Mouse (Mus musculus): Measurements from ENCODE around the gene Vps45. TPM values are rescaled to one million over a fixed set of nuclear protein-coding genes. Genes with fewer than 3 reads are reported as not detected.
"Not testable (repeated sequence)": the region's sequence is repeated elsewhere in the genome, so short reads cannot be mapped to it uniquely, and the experiment has no call there.

The Vps45 gene
- total RNA-seq, 2 experiments from 2014 or later, result 31.7 to 35.0 TPM

GRCm38 (mm10) chr3:95972251-95972872 is 85.9 kb downstream of the Vps45 start:
- no peak for DNase-seq

GRCm38 (mm10) chr3:95970661-95971060 is 87.6 kb downstream of the Vps45 start:
- DNase-seq, result not testable (repeated sequence)

- DNase-seq, result no peak
Observed at GRCm38 (mm10) chr3:95969277-95969676, 89.0 kb downstream of the Vps45 start.

- no peak for DNase-seq
Observed at GRCm38 (mm10) chr3:95965518-95966451, 92.5 kb downstream of the Vps45 start.

- peak; percentile 32 for DNase-seq
Observed at GRCm38 (mm10) chr3:95963681-95964080, 94.6 kb downstream of the Vps45 start.

- no peak for DNase-seq
Observed at GRCm38 (mm10) chr3:95963230-95963629, 95.0 kb downstream of the Vps45 start.

GRCm38 (mm10) chr3:95962182-95962581 is 96.1 kb downstream of the Vps45 start:
- not testable (repeated sequence) for DNase-seq

GRCm38 (mm10) chr3:95959807-95960206 is 98.5 kb downstream of the Vps45 start:
- no peak for DNase-seq

- DNase-seq, result peak; percentile 26
Observed at GRCm38 (mm10) chr3:95959082-95959481, 99.2 kb downstream of the Vps45 start.

- DNase-seq, result peak; percentile 58
Observed at GRCm38 (mm10) chr3:95957359-95958148, 100.7 kb downstream of the Vps45 start.

GRCm38 (mm10) chr3:95955318-95955717 is 102.9 kb downstream of the Vps45 start:
- DNase-seq, result no peak

GRCm38 (mm10) chr3:95954648-95955173 is 103.6 kb downstream of the Vps45 start:
- DNase-seq, result not testable (repeated sequence)

GRCm38 (mm10) chr3:95953522-95953921 is 104.7 kb downstream of the Vps45 start:
- DNase-seq, result no peak

- DNase-seq, result no peak
Observed at GRCm38 (mm10) chr3:95953023-95953422, 105.2 kb downstream of the Vps45 start.

GRCm38 (mm10) chr3:95951566-95951965 is 106.7 kb downstream of the Vps45 start:
- not testable (repeated sequence) for DNase-seq

- DNase-seq, result peak; percentile 94
Observed at GRCm38 (mm10) chr3:95950763-95951551, 107.3 kb downstream of the Vps45 start.

Other genes with a start within 250 kb of the Vps45 start
- 10 to 100 TPM; 43.9 to 50.6 TPM for gene Rprd2, start 239.6 kb downstream of the Vps45 start, total RNA-seq (2021)
- gene Prpf3, start 202.6 kb downstream of the Vps45 start, total RNA-seq (2021), result 10 to 100 TPM; 25.1 to 26.7 TPM
- 100 to 1,000 TPM; 270 to 288 TPM for gene Mrps21, start 186.9 kb downstream of the Vps45 start, total RNA-seq (2021)
- 1 to 10 TPM; 1.9 to 4.9 TPM for gene Ciart, start 176.2 kb downstream of the Vps45 start, total RNA-seq (2021)
- 10 to 100 TPM; 27.7 to 38.8 TPM for gene BC028528, start 166.5 kb downstream of the Vps45 start, total RNA-seq (2021)
- 100 to 1,000 TPM; 167 to 171 TPM for gene Aph1a, start 164.5 kb downstream of the Vps45 start, total RNA-seq (2021)
- gene Car14, start 153.8 kb downstream of the Vps45 start, total RNA-seq (2021), result 10 to 100 TPM; 13.6 to 18.5 TPM
- gene Anp32e, start 129.2 kb downstream of the Vps45 start, total RNA-seq (2021), result 100 to 1,000 TPM in 1 of 2 experiments, 10 to 100 TPM in 1; 89.8 to 110 TPM
- gene Plekho1, start 62.5 kb downstream of the Vps45 start, total RNA-seq (2021), result 10 to 100 TPM; 34.0 to 36.7 TPM
- 10 to 100 TPM; 32.3 to 33.4 TPM for gene Otud7b, start 46.1 kb upstream of the Vps45 start, total RNA-seq (2021)
- 10 to 100 TPM; 13.0 to 17.1 TPM for gene Mtmr11, start 103.5 kb upstream of the Vps45 start, total RNA-seq (2021)
- 10 to 100 TPM; 50.4 to 50.9 TPM for gene Sf3b4, start 113.9 kb upstream of the Vps45 start, total RNA-seq (2021)
- 10 to 100 TPM in 1 of 2 experiments, 1 to 10 TPM in 1; 9.5 to 14.2 TPM for gene Sv2a, start 122.7 kb upstream of the Vps45 start, total RNA-seq (2021)
- 10 to 100 TPM; 28.6 to 31.3 TPM for gene Bola1, start 161.2 kb upstream of the Vps45 start, total RNA-seq (2021)
- gene Hist2h2ab, start 161.4 kb upstream of the Vps45 start, total RNA-seq (2021), result 10 to 100 TPM; 17.5 to 21.2 TPM
- gene Hist2h2ac, start 162.4 kb upstream of the Vps45 start, total RNA-seq (2021), result 100 to 1,000 TPM; 154 to 170 TPM
- 10 to 100 TPM in 1 of 2 experiments, 1 to 10 TPM in 1; 6.9 to 10.8 TPM for gene Hist2h2be, start 162.7 kb upstream of the Vps45 start, total RNA-seq (2021)
- gene Hist2h3c2, start 180.7 kb upstream of the Vps45 start, total RNA-seq (2021), result 100 to 1,000 TPM; 135 to 152 TPM
- 1,000 to 10,000 TPM in 1 of 2 experiments, 100 to 1,000 TPM in 1; 944 to 1,071 TPM for gene Hist2h2aa2, start 181.8 kb upstream of the Vps45 start, total RNA-seq (2021)
- gene Hist2h2aa1, start 187.0 kb upstream of the Vps45 start, total RNA-seq (2021), result 10 to 100 TPM; 27.3 to 37.4 TPM
- under 1 TPM in 1 of 2 experiments, not detected in 1; 0.39 TPM for gene Hist2h3c1, start 188.2 kb upstream of the Vps45 start, total RNA-seq (2021)
- gene Hist2h4, start 204.8 kb upstream of the Vps45 start, total RNA-seq (2021), result 10 to 100 TPM; 71.1 to 77.9 TPM
- 100 to 1,000 TPM; 500 to 681 TPM for gene Hist2h3b, start 210.2 kb upstream of the Vps45 start, total RNA-seq (2021)
- gene Hist2h2bb, start 211.3 kb upstream of the Vps45 start, total RNA-seq (2021), result 100 to 1,000 TPM; 491 to 635 TPM
- under 1 TPM; 0.84 to 0.88 TPM for gene Fcgr1, start 235.5 kb upstream of the Vps45 start, total RNA-seq (2021)